Mouse (Mus musculus): ENCODE data around the gene Pbx1.
A peak's percentile ranks its signal among the peaks of the same experiment; 100 is the strongest.

Pbx1 gene

DNA sequence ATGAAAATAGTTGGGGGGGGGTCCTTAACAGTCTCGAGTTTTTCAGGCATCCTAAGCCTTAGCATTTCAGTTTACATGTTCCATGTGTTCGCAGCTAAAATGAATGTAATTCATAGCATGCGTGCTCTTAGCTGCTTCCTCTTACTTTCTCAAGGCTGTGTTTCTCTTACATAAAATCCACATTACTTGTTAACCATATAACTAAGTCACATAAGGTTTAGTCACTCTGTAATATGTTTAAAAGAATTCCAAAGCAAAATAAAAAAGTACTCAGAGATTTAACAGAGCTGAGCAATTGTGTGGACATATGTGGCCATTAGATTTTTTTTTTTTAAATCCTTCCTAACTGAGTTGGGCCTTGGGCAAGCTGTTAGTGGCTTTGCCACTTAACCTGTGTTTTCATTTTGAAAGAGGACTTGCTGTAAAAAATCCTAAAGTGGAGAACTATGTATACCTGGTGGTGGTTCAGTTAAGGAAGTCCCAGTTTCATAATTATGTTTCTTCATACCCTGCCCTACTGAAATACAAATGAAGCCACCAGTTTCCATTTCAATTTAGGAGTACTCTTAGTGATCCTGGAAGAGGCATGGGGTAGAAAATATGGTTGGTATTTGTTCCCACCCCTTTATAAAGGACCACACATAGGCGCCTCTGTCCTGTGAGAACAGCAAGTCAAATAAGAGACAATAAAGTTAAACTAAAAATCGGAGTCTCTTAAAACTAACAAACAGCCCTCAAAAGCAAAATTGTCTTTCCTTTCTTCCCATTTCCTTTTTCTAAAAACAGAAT, 2.0 kb downstream of the Pbx1 start:
- no peak overlapping the region for H3K4me3 ChIP-seq (replicated peaks; ENCODE audit: low read length)
- H3K9me3 ChIP-seq (ENCODE audit: low read length): no peaks in the 10 kb centered on the region
- TF ChIP-seq NANOG (IDR thresholded peaks at IDR 0.05; ENCODE audit: borderline replicate concordance, low read length) (no peak), CTCF (conservative IDR thresholded peaks at IDR 0.05; ENCODE audit: low read length) (no peak), POU5F1 (IDR thresholded peaks at IDR 0.05; ENCODE audit: borderline replicate concordance, low read length) (no peak)
- peaks cover 18% of the 10 kb centered on the region for H3K4me1 ChIP-seq (replicated peaks; ENCODE audit: low read depth, low read length)
- H3K27me3 ChIP-seq (ENCODE audit: insufficient read depth, low read length): peaks cover 5% of the 10 kb centered on the region; the same call in 1 of the 2 replicates
- H3K36me3 ChIP-seq (ENCODE audit: insufficient read depth, low read length): no peaks in the 10 kb centered on the region

DNA sequence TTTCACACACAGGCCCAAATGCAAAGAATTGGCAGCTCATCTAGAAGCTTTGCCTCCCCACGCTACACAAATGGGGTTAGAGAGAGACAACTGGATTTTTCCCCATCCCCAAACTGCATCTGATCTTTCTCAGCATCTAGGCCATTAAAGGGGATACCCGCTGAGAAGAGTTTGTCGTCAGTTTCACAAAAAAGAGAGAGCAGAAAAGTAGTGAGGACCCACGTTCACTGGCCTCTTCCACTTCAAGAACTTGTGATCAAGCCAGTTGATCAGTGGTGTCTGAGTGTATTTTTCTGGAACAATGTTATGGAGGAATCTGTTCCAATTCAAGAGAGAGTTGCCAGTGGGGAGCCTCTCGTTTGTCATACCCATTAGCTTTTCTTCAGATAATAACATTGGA, 2.7 kb downstream of the Pbx1 start:
- no peak overlapping the region for H3K4me3 ChIP-seq (replicated peaks; ENCODE audit: low read length)
- H3K36me3 ChIP-seq (ENCODE audit: insufficient read depth, low read length): no peaks in the 10 kb centered on the region
- no peak for TF ChIP-seq POU5F1 (IDR thresholded peaks at IDR 0.05; ENCODE audit: borderline replicate concordance, low read length)
- no peak for TF ChIP-seq NANOG (IDR thresholded peaks at IDR 0.05; ENCODE audit: borderline replicate concordance, low read length)
- H3K4me1 ChIP-seq (replicated peaks; ENCODE audit: low read depth, low read length): peaks cover 15% of the 10 kb centered on the region
- H3K27me3 ChIP-seq (ENCODE audit: insufficient read depth, low read length): peaks cover 5% of the 10 kb centered on the region; the same call in 1 of the 2 replicates
- no peaks in the 10 kb centered on the region for H3K9me3 ChIP-seq (ENCODE audit: low read length)

DNA sequence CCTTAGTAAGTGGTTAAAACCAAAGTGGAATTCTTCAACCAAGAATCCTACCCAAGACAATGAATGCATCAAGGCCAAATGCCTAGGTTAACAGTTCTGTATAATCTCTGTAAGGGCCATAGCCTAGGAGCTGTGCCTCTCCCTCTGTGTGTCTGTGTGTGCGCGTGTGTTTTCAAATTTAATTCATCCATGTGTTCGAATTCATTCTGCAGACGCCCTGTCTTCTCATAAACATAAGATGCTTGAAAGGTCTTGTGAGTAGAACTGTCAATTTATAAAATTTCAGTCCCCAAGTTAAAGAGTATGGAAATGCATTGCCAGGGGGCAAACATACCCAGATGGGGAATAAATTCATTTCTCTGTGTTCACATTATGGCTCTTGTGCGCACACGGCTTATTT, 3.8 kb downstream of the Pbx1 start:
- no peak overlapping the region for H3K4me3 ChIP-seq (replicated peaks; ENCODE audit: low read length)
- H3K9me3 ChIP-seq (ENCODE audit: low read length): no peaks in the 10 kb centered on the region
- peaks cover 13% of the 10 kb centered on the region; the same call in 1 of the 2 replicates for H3K4me1 ChIP-seq (replicated peaks; ENCODE audit: low read depth, low read length)
- H3K36me3 ChIP-seq (ENCODE audit: insufficient read depth, low read length): no peaks in the 10 kb centered on the region
- peaks cover 5% of the 10 kb centered on the region; the same call in 1 of the 2 replicates for H3K27me3 ChIP-seq (ENCODE audit: insufficient read depth, low read length)
- no peak for TF ChIP-seq NANOG (IDR thresholded peaks at IDR 0.05; ENCODE audit: borderline replicate concordance, low read length)
- no peak for TF ChIP-seq CTCF (conservative IDR thresholded peaks at IDR 0.05; ENCODE audit: low read length)
- TF ChIP-seq POU5F1 (IDR thresholded peaks at IDR 0.05; ENCODE audit: borderline replicate concordance, low read length): no peak

DNA sequence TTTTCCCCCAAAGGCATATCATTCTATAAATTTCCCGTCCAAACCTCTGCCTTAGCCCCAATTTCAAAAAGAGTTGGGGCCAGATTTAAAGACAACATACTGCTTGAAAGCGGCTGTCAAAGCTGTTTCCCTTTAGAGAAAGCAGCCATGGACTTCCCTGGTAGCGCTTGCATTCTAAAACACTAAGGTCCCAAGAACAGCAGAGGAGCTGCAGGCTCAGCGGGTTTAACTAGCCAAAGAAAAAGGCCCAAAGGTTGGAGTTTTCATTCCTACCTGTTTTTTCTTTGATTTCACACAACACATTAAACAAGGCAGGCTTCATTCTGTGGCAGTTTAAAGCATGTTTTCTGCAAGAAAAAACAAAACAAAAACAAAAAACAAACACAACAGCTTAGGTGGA, 4.5 kb downstream of the Pbx1 start:
- Histone ChIP-seq H3K9me3 (ENCODE audit: low read length) (no peaks in the 10 kb centered on the region), H3K36me3 (ENCODE audit: insufficient read depth, low read length) (no peaks in the 10 kb centered on the region), H3K4me1 (replicated peaks; ENCODE audit: low read depth, low read length) (peaks cover 9% of the 10 kb centered on the region; the same call in 1 of the 2 replicates), H3K27me3 (ENCODE audit: insufficient read depth, low read length) (peaks cover 5% of the 10 kb centered on the region; the same call in 1 of the 2 replicates), H3K4me3 (replicated peaks; ENCODE audit: low read length) (no peak overlapping the region)
- TF ChIP-seq NANOG (IDR thresholded peaks at IDR 0.05; ENCODE audit: borderline replicate concordance, low read length) (no peak), POU5F1 (IDR thresholded peaks at IDR 0.05; ENCODE audit: borderline replicate concordance, low read length) (no peak), CTCF (conservative IDR thresholded peaks at IDR 0.05; ENCODE audit: low read length) (no peak)

DNA sequence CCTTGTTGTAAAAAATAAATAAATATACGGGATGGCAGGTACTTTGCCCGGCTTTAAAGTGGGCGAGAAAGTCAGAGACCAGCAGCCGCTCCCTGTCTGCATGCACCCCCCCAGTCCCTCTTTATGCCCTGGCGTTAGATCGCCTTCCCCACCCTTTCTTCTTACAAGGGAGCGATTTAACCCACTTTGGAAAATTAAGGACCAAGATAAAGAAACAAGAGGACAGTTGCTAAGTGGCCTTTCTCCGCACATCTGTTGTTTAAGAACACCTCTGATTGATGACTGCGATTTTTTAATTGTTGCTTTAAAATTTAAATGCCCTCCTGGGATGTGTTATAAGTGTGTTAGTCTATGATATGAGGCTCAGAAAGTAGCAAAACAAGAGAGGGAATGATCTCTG, 5.2 kb downstream of the Pbx1 start:
- H3K4me1 ChIP-seq (replicated peaks; ENCODE audit: low read depth, low read length): peaks cover 9% of the 10 kb centered on the region; the same call in 1 of the 2 replicates
- H3K27me3 ChIP-seq (ENCODE audit: insufficient read depth, low read length): peaks cover 5% of the 10 kb centered on the region; the same call in 1 of the 2 replicates
- H3K36me3 ChIP-seq (ENCODE audit: insufficient read depth, low read length): no peaks in the 10 kb centered on the region
- H3K9me3 ChIP-seq (ENCODE audit: low read length): no peaks in the 10 kb centered on the region
- no peak overlapping the region for H3K4me3 ChIP-seq (replicated peaks; ENCODE audit: low read length)
- peak; percentile 35; the same call in 1 of the 2 replicates for TF ChIP-seq NANOG (IDR thresholded peaks at IDR 0.05; ENCODE audit: borderline replicate concordance, low read length)
- no peak for TF ChIP-seq CTCF (conservative IDR thresholded peaks at IDR 0.05; ENCODE audit: low read length)
- TF ChIP-seq POU5F1 (IDR thresholded peaks at IDR 0.05; ENCODE audit: borderline replicate concordance, low read length): no peak

DNA sequence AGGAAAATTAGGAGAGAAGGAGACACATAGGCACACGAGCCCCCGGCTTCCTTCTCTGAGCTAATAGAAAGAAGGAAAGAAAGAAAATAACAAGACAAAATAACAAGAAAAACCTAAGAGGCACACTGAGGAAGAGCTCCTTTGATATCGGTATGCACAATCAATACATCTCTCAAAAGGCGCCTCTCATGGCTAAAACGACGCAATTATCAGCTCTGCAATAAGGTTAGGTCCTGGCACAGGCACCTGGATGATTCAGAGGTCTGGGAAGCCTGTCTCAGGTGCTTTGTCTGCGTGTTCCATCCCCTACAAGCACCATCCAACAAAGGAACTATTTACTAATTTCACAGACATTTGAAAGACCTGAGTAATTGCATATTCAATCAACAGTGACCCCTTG, 5.8 kb downstream of the Pbx1 start:
- peaks cover 5% of the 10 kb centered on the region; the same call in 1 of the 2 replicates for H3K27me3 ChIP-seq (ENCODE audit: insufficient read depth, low read length)
- no peaks in the 10 kb centered on the region for H3K36me3 ChIP-seq (ENCODE audit: insufficient read depth, low read length)
- H3K4me3 ChIP-seq (replicated peaks; ENCODE audit: low read length): no peak overlapping the region
- no peaks in the 10 kb centered on the region for H3K9me3 ChIP-seq (ENCODE audit: low read length)
- peaks cover 9% of the 10 kb centered on the region; the same call in 1 of the 2 replicates for H3K4me1 ChIP-seq (replicated peaks; ENCODE audit: low read depth, low read length)
- no peak for TF ChIP-seq POU5F1 (IDR thresholded peaks at IDR 0.05; ENCODE audit: borderline replicate concordance, low read length)
- no peak for TF ChIP-seq CTCF (conservative IDR thresholded peaks at IDR 0.05; ENCODE audit: low read length)
- TF ChIP-seq NANOG (IDR thresholded peaks at IDR 0.05; ENCODE audit: borderline replicate concordance, low read length): no peak

DNA sequence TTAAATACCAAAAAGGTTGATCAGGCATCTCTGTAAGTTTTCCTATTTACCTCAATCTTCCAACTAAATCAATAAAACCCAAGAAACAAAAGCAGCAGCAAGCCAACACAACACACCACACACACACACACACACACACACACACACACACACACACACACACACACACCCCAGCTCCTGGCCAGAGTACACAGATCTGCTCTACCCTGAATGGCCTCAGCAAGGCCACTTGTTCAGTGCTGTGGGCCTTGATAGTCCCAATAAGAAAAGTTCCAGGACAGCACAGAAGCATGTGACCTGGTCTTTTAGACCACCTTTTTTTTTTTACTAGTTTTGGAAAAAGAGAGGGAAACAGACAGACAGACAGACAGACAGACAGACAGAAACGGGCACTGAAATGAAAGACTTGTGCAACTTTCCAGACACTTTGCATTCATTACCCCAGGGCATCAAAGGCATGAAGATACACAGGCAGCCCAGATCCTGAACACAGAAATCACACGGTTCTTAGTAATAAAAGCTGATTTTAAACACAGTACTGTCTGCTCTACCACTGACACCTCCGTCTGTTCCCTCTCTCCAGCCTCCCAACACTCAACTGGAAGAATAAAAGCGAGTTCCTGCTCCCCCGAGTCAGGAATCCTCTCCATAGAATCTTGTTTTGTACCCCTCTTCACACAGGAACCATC, 6.9 kb downstream of the Pbx1 start:
- H3K27me3 ChIP-seq (ENCODE audit: insufficient read depth, low read length): peaks cover 3% of the 10 kb centered on the region; the same call in 1 of the 2 replicates
- H3K4me1 ChIP-seq (replicated peaks; ENCODE audit: low read depth, low read length): peaks cover 3% of the 10 kb centered on the region; the same call in 1 of the 2 replicates
- no peak overlapping the region for H3K4me3 ChIP-seq (replicated peaks; ENCODE audit: low read length)
- H3K9me3 ChIP-seq (ENCODE audit: low read length): no peaks in the 10 kb centered on the region
- no peaks in the 10 kb centered on the region for H3K36me3 ChIP-seq (ENCODE audit: insufficient read depth, low read length)
- TF ChIP-seq CTCF (conservative IDR thresholded peaks at IDR 0.05; ENCODE audit: low read length) (no peak), NANOG (IDR thresholded peaks at IDR 0.05; ENCODE audit: borderline replicate concordance, low read length) (no peak), POU5F1 (IDR thresholded peaks at IDR 0.05; ENCODE audit: borderline replicate concordance, low read length) (no peak)

DNA sequence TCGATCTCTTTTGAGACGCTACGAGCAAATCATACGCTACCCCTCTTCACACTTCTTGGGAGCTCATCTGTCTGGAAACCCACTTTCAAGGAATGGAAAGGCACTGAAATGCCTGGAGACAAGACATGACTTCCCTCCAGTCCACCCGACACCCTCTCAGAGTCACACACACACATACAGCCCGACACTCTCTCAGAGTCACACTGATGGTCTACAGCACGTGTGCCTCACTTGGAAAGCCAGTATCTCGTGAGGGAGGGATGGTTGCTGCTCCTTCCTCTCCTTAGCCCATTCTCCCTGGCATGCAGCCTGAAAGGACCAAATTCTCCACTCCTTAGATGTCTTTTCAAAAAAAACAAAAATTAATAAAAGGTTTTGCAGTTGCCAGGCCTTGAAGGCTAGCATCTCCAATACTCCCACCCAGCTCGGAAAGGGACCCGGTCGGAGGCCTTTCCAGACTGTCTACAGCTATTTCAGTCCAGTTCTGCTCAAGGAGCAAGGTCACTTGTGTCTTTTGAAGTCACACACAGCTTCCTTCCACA, 8.6 kb downstream of the Pbx1 start:
- Histone ChIP-seq H3K4me1 (replicated peaks; ENCODE audit: low read depth, low read length) (peaks cover 3% of the 10 kb centered on the region; the same call in 1 of the 2 replicates), H3K4me3 (replicated peaks; ENCODE audit: low read length) (no peak overlapping the region), H3K27me3 (ENCODE audit: insufficient read depth, low read length) (peaks cover 2% of the 10 kb centered on the region; the same call in 1 of the 2 replicates), H3K9me3 (ENCODE audit: low read length) (no peaks in the 10 kb centered on the region), H3K36me3 (ENCODE audit: insufficient read depth, low read length) (no peaks in the 10 kb centered on the region)
- TF ChIP-seq CTCF (conservative IDR thresholded peaks at IDR 0.05; ENCODE audit: low read length) (no peak), NANOG (IDR thresholded peaks at IDR 0.05; ENCODE audit: borderline replicate concordance, low read length) (no peak), POU5F1 (IDR thresholded peaks at IDR 0.05; ENCODE audit: borderline replicate concordance, low read length) (no peak)
